Mouse (Mus musculus): ENCODE data around the gene Rhbdl1. TPM values are rescaled to one million over a fixed set of nuclear protein-coding genes. Genes with fewer than 3 reads are reported as not detected.

Gene Rhbdl1
- total RNA-seq, 1 experiment, result 1.1 TPM

DNA sequence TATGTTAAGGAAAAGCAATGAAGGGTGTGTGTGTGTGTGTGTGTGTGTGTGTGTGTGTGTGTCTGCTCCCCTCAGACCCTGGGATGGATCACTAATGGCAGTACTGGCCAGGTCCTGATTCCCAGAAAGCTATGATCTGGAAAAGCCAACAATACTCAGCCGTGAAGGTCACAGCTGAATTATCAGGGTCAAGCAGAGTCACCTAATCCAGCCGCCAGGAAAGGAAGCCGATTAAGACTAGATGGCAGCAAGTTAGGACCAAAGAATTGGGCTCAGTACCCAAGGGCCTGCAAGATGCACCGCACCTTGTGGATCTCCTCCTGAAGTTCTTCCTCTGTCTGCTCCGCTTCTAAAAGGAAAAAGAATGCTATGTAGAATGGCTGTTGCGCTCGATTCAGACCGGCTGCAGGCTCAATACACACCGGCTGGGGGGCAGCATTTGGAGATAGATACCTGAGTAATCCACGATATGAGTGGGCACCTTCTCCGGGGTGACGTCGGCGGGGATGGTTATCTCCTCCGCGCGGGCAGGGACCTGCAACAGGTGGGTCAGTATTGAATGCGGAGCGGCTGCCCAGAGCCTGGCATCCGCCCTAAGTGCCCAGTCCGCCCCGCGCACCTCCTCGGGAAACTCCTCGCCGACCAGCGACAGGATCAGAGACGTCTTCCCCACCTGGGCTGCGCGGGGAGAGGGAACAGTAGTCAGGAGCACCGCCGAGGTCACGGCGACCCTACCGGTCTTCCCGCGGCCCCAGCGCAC lies 6.7 kb upstream of the Rhbdl1 start:
- in situ Hi-C loops (cut with MboI; ENCODE audit: low sequenced_read_pairs in 2 of 2, unreplicated experiment in 2 of 2), result no loop called here
- no peak for DNase-seq (ENCODE audit: low read depth, low spot score)
- Histone ChIP-seq H3K4me3 (ENCODE audit: insufficient read depth in 1 of 2, low read depth in 1 of 2, low read length in 2 of 2, poor library complexity in 1 of 2, severe bottlenecking in 1 of 2) (peak overlapping the region; percentile 88 to 93), H3K9ac (ENCODE audit: insufficient read depth, low read depth, low read length, poor library complexity, severe bottlenecking) (peak overlapping the region; percentile 94), H3K36me3 (ENCODE audit: control insufficient read depth, insufficient read depth, low read length, poor library complexity, severe bottlenecking) (peaks cover 42% of the 10 kb centered on the region), H3K27ac (ENCODE audit: insufficient read depth, low read depth, low read length, poor library complexity, severe bottlenecking) (peak overlapping the region; percentile 22; the same call in 1 of the 2 replicates), H3K4me1 (ENCODE audit: control insufficient read depth in 2 of 2, insufficient read depth in 2 of 2, low read length in 2 of 2, poor library complexity in 1 of 2) (peaks cover 2 to 6% of the 10 kb centered on the region in 2 experiments; a peak in 1 of 4 replicates), H3K9me3 (ENCODE audit: control insufficient read depth, insufficient read depth, low read depth, low read length) (no peaks in the 10 kb centered on the region)
- TF ChIP-seq ZC3H11A (IDR thresholded peaks at IDR 0.05; ENCODE audit: borderline replicate concordance, low read depth, low read length) (no peak), CHD2 (IDR thresholded peaks at IDR 0.05; ENCODE audit: low read depth, low read length) (no peak), ZNF384 (IDR thresholded peaks at IDR 0.05; ENCODE audit: low read depth, low read length) (no peak), HCFC1 (IDR thresholded peaks at IDR 0.05; ENCODE audit: borderline replicate concordance, insufficient read depth, low read length) (no peak), MAFK (IDR thresholded peaks at IDR 0.05; ENCODE audit: insufficient read depth, low read depth, low read length) (no peak)

GRCm38 (mm10) chr17:25843122-25843521 lies 6.0 kb upstream of the Rhbdl1 start:
- in situ Hi-C loops (cut with MboI; ENCODE audit: low sequenced_read_pairs in 2 of 2, unreplicated experiment in 2 of 2), result no loop called here

GRCm38 (mm10) chr17:25842509-25842908 lies 5.4 kb upstream of the Rhbdl1 start:
- Histone ChIP-seq H3K4me3 (ENCODE audit: insufficient read depth in 1 of 2, low read depth in 1 of 2, low read length in 2 of 2, poor library complexity in 1 of 2, severe bottlenecking in 1 of 2) (no peak overlapping the region), H3K36me3 (ENCODE audit: control insufficient read depth, insufficient read depth, low read length, poor library complexity, severe bottlenecking) (peaks cover 49% of the 10 kb centered on the region), H3K27ac (ENCODE audit: insufficient read depth, low read depth, low read length, poor library complexity, severe bottlenecking) (no peak overlapping the region), H3K4me1 (ENCODE audit: control insufficient read depth in 2 of 2, insufficient read depth in 2 of 2, low read length in 2 of 2, poor library complexity in 1 of 2) (peaks cover 2 to 9% of the 10 kb centered on the region in 2 experiments; a peak in 1 of 4 replicates), H3K9ac (ENCODE audit: insufficient read depth, low read depth, low read length, poor library complexity, severe bottlenecking) (no peak overlapping the region), H3K9me3 (ENCODE audit: control insufficient read depth, insufficient read depth, low read depth, low read length) (no peaks in the 10 kb centered on the region)
- TF ChIP-seq HCFC1 (IDR thresholded peaks at IDR 0.05; ENCODE audit: borderline replicate concordance, insufficient read depth, low read length), result no peak
- no peak for TF ChIP-seq ZC3H11A (IDR thresholded peaks at IDR 0.05; ENCODE audit: borderline replicate concordance, low read depth, low read length)
- no peak for TF ChIP-seq ZNF384 (IDR thresholded peaks at IDR 0.05; ENCODE audit: low read depth, low read length)
- TF ChIP-seq MAFK (IDR thresholded peaks at IDR 0.05; ENCODE audit: insufficient read depth, low read depth, low read length), result no peak
- no peak for TF ChIP-seq CHD2 (IDR thresholded peaks at IDR 0.05; ENCODE audit: low read depth, low read length)
- in situ Hi-C loops (cut with MboI; ENCODE audit: low sequenced_read_pairs in 2 of 2, unreplicated experiment in 2 of 2), result no loop called here
- DNase-seq (ENCODE audit: low read depth, low spot score), result no peak

More at GRCm38 (mm10) chr17:25843122-25843521, 6.0 kb upstream of the Rhbdl1 start:
- DNase-seq (ENCODE audit: low read depth, low spot score), result no peak
- no peaks in the 10 kb centered on the region for H3K9me3 ChIP-seq (ENCODE audit: control insufficient read depth, insufficient read depth, low read depth, low read length)
- no peak overlapping the region for H3K27ac ChIP-seq (ENCODE audit: insufficient read depth, low read depth, low read length, poor library complexity, severe bottlenecking)
- TF ChIP-seq ZC3H11A (IDR thresholded peaks at IDR 0.05; ENCODE audit: borderline replicate concordance, low read depth, low read length) (no peak), MAFK (IDR thresholded peaks at IDR 0.05; ENCODE audit: insufficient read depth, low read depth, low read length) (no peak), ZNF384 (IDR thresholded peaks at IDR 0.05; ENCODE audit: low read depth, low read length) (no peak), HCFC1 (IDR thresholded peaks at IDR 0.05; ENCODE audit: borderline replicate concordance, insufficient read depth, low read length) (no peak), CHD2 (IDR thresholded peaks at IDR 0.05; ENCODE audit: low read depth, low read length) (no peak)
- peaks cover 44% of the 10 kb centered on the region for H3K36me3 ChIP-seq (ENCODE audit: control insufficient read depth, insufficient read depth, low read length, poor library complexity, severe bottlenecking)
- H3K9ac ChIP-seq (ENCODE audit: insufficient read depth, low read depth, low read length, poor library complexity, severe bottlenecking), result no peak overlapping the region
- peaks cover 2 to 6% of the 10 kb centered on the region in 2 experiments; a peak in 1 of 4 replicates for H3K4me1 ChIP-seq (ENCODE audit: control insufficient read depth in 2 of 2, insufficient read depth in 2 of 2, low read length in 2 of 2, poor library complexity in 1 of 2)
- H3K4me3 ChIP-seq (ENCODE audit: insufficient read depth in 1 of 2, low read depth in 1 of 2, low read length in 2 of 2, poor library complexity in 1 of 2, severe bottlenecking in 1 of 2), result peak overlapping the region in 1 of 2 experiments; percentile 88; a peak in 1 of 4 replicates

- Histone ChIP-seq H3K4me3 (ENCODE audit: insufficient read depth in 1 of 2, low read depth in 1 of 2, low read length in 2 of 2, poor library complexity in 1 of 2, severe bottlenecking in 1 of 2) (no peak within 1 kb of the TSS), H3K4me1 (ENCODE audit: control insufficient read depth in 2 of 2, insufficient read depth in 2 of 2, low read length in 2 of 2, poor library complexity in 1 of 2) (peaks cover 2 to 14% of the 10 kb centered on the region in 2 experiments; a peak in 1 of 4 replicates), H3K9me3 (ENCODE audit: control insufficient read depth, insufficient read depth, low read depth, low read length) (no peaks in the 10 kb centered on the region), H3K36me3 (ENCODE audit: control insufficient read depth, insufficient read depth, low read length, poor library complexity, severe bottlenecking) (peaks cover 49% of the 10 kb centered on the region), H3K9ac (ENCODE audit: insufficient read depth, low read depth, low read length, poor library complexity, severe bottlenecking) (no peak within 1 kb of the TSS), H3K27ac (ENCODE audit: insufficient read depth, low read depth, low read length, poor library complexity, severe bottlenecking) (no peak within 1 kb of the TSS)
- no peak for DNase-seq (ENCODE audit: low read depth, low spot score)
- TF ChIP-seq ZNF384 (IDR thresholded peaks at IDR 0.05; ENCODE audit: low read depth, low read length) (no peak), MAFK (IDR thresholded peaks at IDR 0.05; ENCODE audit: insufficient read depth, low read depth, low read length) (no peak)
- in situ Hi-C loops (cut with MboI; ENCODE audit: low sequenced_read_pairs in 2 of 2, unreplicated experiment in 2 of 2), result no loop called here
Measured at GRCm38 (mm10) chr17:25841117-25841880, 4.2 kb upstream of the Rhbdl1 start, which contains the start of gene Gm20683. Gm20683 (minus strand) TSS chr17:25841763.

Measured in ES-E14 (cell line).